Mouse (Mus musculus): ENCODE measurements around the gene Evc2. TPM values are rescaled to one million over a fixed set of nuclear protein-coding genes. Genes with fewer than 3 reads are reported as not detected.

The Evc2 gene
- polyA plus RNA-seq, 2 experiments, result 0.93 to 2.2 TPM

DNA sequence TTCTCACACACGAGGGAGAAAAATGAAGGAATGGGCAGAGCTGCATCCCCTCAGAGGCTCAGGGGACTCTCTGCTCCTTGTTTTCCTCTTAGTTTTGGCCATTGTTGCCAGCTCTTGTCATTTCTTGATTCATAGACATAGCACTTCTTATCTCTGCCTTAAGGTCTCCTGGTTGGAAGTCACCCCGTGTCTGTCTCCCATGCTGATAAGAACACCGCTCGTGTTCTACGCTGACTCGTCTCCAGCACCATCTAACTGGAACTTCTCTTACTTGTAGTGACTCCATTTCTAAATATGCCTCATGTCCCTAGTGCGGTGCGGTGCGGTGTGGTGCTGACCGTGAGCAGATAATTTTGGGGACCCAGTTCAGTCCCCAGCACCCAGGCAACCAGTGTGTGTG, 52.6 kb downstream of the Evc2 start:
- DNase-seq (ENCODE audit: low read depth in 3 of 3, low spot score in 3 of 3) (peak; percentile 6 to 26 (median 9)), ATAC-seq (ENCODE audit: insufficient read depth) (peak; percentile 62)
- WGBS (ENCODE audit: insufficient replicate concordance), result 45% methylated on average over 10 of the region's 10 CpGs

GRCm38 (mm10) chr5:37391901-37392300, 53.6 kb downstream of the Evc2 start:
- WGBS (ENCODE audit: insufficient replicate concordance), result 76% methylated on average over 10 of the region's 10 CpGs
- no peak for DNase-seq (ENCODE audit: low read depth in 3 of 3, low spot score in 3 of 3)
- Histone ChIP-seq H3K27me3 (ENCODE audit: control insufficient read depth, insufficient read depth, low read length) (no peaks in the 10 kb centered on the region), H3K36me3 (replicated peaks; ENCODE audit: control insufficient read depth, insufficient read depth, low read depth) (no peaks in the 10 kb centered on the region), H3K4me3 (ENCODE audit: insufficient read depth in 1 of 2, low read depth in 2 of 2, low read length in 2 of 2) (no peak overlapping the region), H3K4me1 (replicated peaks; ENCODE audit: control insufficient read depth in 2 of 2, insufficient read depth in 2 of 2, low read length in 1 of 2) (peaks cover 0 to 4% of the 10 kb centered on the region in 2 experiments; a peak in 2 of 4 replicates), H3K9ac (replicated peaks) (no peak overlapping the region), H3K9me3 (ENCODE audit: control insufficient read depth, low read length) (no peaks in the 10 kb centered on the region), H3K4me2 (ENCODE audit: low read depth) (no peak overlapping the region), H3K27ac (no peak overlapping the region)
- TF ChIP-seq CTCF (IDR thresholded peaks at IDR 0.05; ENCODE audit: low read depth) (no peak), EP300 (IDR thresholded peaks at IDR 0.05; ENCODE audit: low read depth) (no peak)
- ATAC-seq (ENCODE audit: insufficient read depth), result no peak

More for the DNA sequence above, 52.6 kb downstream of the Evc2 start:
- no peak overlapping the region for H3K9ac ChIP-seq (replicated peaks)
- H3K4me2 ChIP-seq (ENCODE audit: low read depth), result no peak overlapping the region
- no peaks in the 10 kb centered on the region for H3K9me3 ChIP-seq (ENCODE audit: control insufficient read depth, low read length)
- no peaks in the 10 kb centered on the region for H3K36me3 ChIP-seq (replicated peaks; ENCODE audit: control insufficient read depth, insufficient read depth, low read depth)
- TF ChIP-seq EP300 (IDR thresholded peaks at IDR 0.05; ENCODE audit: low read depth), result peak; percentile 40; the same call in 1 of the 2 replicates
- TF ChIP-seq CTCF (IDR thresholded peaks at IDR 0.05; ENCODE audit: low read depth), result no peak
- no peaks in the 10 kb centered on the region for H3K27me3 ChIP-seq (ENCODE audit: control insufficient read depth, insufficient read depth, low read length)
- no peak overlapping the region for H3K4me3 ChIP-seq (ENCODE audit: insufficient read depth in 1 of 2, low read depth in 2 of 2, low read length in 2 of 2)
- H3K4me1 ChIP-seq (replicated peaks; ENCODE audit: control insufficient read depth in 2 of 2, insufficient read depth in 2 of 2, low read length in 1 of 2), result peaks cover 0 to 4% of the 10 kb centered on the region in 2 experiments; a peak in 2 of 4 replicates
- H3K27ac ChIP-seq, result no peak overlapping the region

DNA sequence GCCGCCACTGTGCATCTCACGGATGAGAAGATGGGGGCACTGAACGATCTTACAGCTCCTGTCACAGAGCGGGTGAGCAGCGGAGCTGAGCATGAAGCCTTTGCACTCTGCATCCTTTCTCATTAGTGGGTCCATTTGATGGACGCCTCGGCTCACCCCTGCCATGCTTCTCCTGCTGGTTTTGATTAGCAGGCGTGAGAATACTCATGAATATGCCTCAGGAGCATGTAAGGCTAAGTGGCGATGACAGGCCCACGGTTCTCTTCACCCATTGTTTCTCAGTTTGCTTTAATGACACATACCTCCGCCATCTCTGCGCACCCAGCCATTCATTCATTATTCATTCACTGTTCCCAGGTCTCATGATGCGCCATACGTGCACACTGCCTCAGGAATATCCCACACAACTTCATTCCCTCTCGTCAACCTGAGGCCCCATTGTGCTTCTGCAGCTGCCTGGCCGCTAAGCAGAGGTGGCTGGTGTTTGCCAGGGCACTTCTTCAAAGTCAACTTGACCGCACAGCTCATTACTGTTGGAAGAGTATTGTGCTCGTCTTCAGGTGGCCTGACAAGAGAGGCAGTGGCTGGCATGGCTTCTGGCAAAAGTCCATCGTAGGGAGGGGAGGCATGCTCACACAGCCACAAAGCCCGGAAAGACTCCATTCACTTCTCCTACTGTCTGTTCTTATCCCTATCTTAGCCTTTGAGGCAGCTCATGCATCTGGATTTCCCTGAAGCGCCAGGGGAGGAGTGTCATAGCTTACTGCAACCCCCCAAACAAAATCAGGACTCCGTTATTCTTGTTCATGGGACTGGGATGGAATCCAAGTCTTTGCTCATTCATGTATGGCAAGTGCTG, 57.1 kb downstream of the Evc2 start:
- WGBS (ENCODE audit: insufficient replicate concordance), result 77% methylated on average over 22 of the region's 22 CpGs
- ATAC-seq (ENCODE audit: insufficient read depth), result no peak
- no peak for TF ChIP-seq EP300 (IDR thresholded peaks at IDR 0.05; ENCODE audit: low read depth)
- TF ChIP-seq CTCF (IDR thresholded peaks at IDR 0.05; ENCODE audit: low read depth), result no peak
- H3K4me3 ChIP-seq (ENCODE audit: insufficient read depth in 1 of 2, low read depth in 2 of 2, low read length in 2 of 2), result no peak overlapping the region
- no peak overlapping the region for H3K9ac ChIP-seq (replicated peaks)
- no peak overlapping the region for H3K27ac ChIP-seq
- H3K9me3 ChIP-seq (ENCODE audit: control insufficient read depth, low read length), result no peaks in the 10 kb centered on the region
- no peak for DNase-seq (ENCODE audit: low read depth in 3 of 3, low spot score in 3 of 3)
- H3K4me1 ChIP-seq (replicated peaks; ENCODE audit: control insufficient read depth in 2 of 2, insufficient read depth in 2 of 2, low read length in 1 of 2), result peaks cover 0 to 4% of the 10 kb centered on the region in 2 experiments; a peak in 2 of 4 replicates
- H3K4me2 ChIP-seq (ENCODE audit: low read depth), result no peak overlapping the region
- H3K27me3 ChIP-seq (ENCODE audit: control insufficient read depth, insufficient read depth, low read length), result no peaks in the 10 kb centered on the region
- H3K36me3 ChIP-seq (replicated peaks; ENCODE audit: control insufficient read depth, insufficient read depth, low read depth), result no peaks in the 10 kb centered on the region

GRCm38 (mm10) chr5:37419028-37419427, 80.7 kb downstream of the Evc2 start:
- 69% methylated on average over 6 of the region's 6 CpGs for WGBS (ENCODE audit: insufficient replicate concordance)
- Histone ChIP-seq H3K9ac (replicated peaks) (no peak overlapping the region), H3K27me3 (ENCODE audit: control insufficient read depth, insufficient read depth, low read length) (no peaks in the 10 kb centered on the region), H3K4me1 (replicated peaks; ENCODE audit: control insufficient read depth in 2 of 2, insufficient read depth in 2 of 2, low read length in 1 of 2) (no peaks in the 10 kb centered on the region), H3K27ac (no peak overlapping the region), H3K36me3 (replicated peaks; ENCODE audit: control insufficient read depth, insufficient read depth, low read depth) (no peaks in the 10 kb centered on the region), H3K4me2 (ENCODE audit: low read depth) (no peak overlapping the region), H3K9me3 (ENCODE audit: control insufficient read depth, low read length) (no peaks in the 10 kb centered on the region), H3K4me3 (ENCODE audit: insufficient read depth in 1 of 2, low read depth in 2 of 2, low read length in 2 of 2) (no peak overlapping the region)
- TF ChIP-seq EP300 (IDR thresholded peaks at IDR 0.05; ENCODE audit: low read depth) (no peak), CTCF (IDR thresholded peaks at IDR 0.05; ENCODE audit: low read depth) (no peak)
- ATAC-seq (ENCODE audit: insufficient read depth) (no peak), DNase-seq (ENCODE audit: low read depth in 3 of 3, low spot score in 3 of 3) (no peak)

GRCm38 (mm10) chr5:37427210-37427609, 88.9 kb downstream of the Evc2 start:
- H3K4me2 ChIP-seq (ENCODE audit: low read depth), result no peak overlapping the region
- TF ChIP-seq EP300 (IDR thresholded peaks at IDR 0.05; ENCODE audit: low read depth) (no peak), CTCF (IDR thresholded peaks at IDR 0.05; ENCODE audit: low read depth) (no peak)
- H3K27me3 ChIP-seq (ENCODE audit: control insufficient read depth, insufficient read depth, low read length), result no peaks in the 10 kb centered on the region
- no peaks in the 10 kb centered on the region for H3K9me3 ChIP-seq (ENCODE audit: control insufficient read depth, low read length)
- no peaks in the 10 kb centered on the region for H3K4me1 ChIP-seq (replicated peaks; ENCODE audit: control insufficient read depth in 2 of 2, insufficient read depth in 2 of 2, low read length in 1 of 2)
- no peaks in the 10 kb centered on the region for H3K36me3 ChIP-seq (replicated peaks; ENCODE audit: control insufficient read depth, insufficient read depth, low read depth)
- H3K4me3 ChIP-seq (ENCODE audit: insufficient read depth in 1 of 2, low read depth in 2 of 2, low read length in 2 of 2), result no peak overlapping the region
- no peak overlapping the region for H3K9ac ChIP-seq (replicated peaks)
- H3K27ac ChIP-seq, result no peak overlapping the region
- DNase-seq (ENCODE audit: low read depth in 3 of 3, low spot score in 3 of 3) (no peak), ATAC-seq (ENCODE audit: insufficient read depth) (no peak)
